Mouse (Mus musculus) midbrain, embryonic 16.5 days (tissue): ENCODE measurements around the gene Stk38l. TPM values are rescaled to one million over a fixed set of nuclear protein-coding genes. Genes with fewer than 3 reads are reported as not detected.

Source experiments
- ATAC-seq: fragments of 200-750 bp; cut with Nextera tagmentation; 2 replicates; pipeline ENCODE4 v1.8.0; 2017; ENCODE audit warnings: moderate TSS enrichment
- H3K27ac ChIP-seq: fragments of 300-500 bp; sonication (generic); 2 replicates; pipeline ENCODE4 v1.5.1; 2014; ENCODE audit warnings: mild to moderate bottlenecking, low read length, mixed read lengths
- H3K27me3 ChIP-seq: fragments of 300-500 bp; sonication (generic); 2 replicates; pipeline ENCODE4 v1.6.1; 2014; ENCODE audit warnings: low read depth, low read length, mixed read lengths; ENCODE audit not compliant: control insufficient read depth, insufficient read depth
- H3K36me3 ChIP-seq: fragments of 300-500 bp; sonication (generic); 2 replicates; pipeline ENCODE4 v1.6.1; 2014; ENCODE audit warnings: mild to moderate bottlenecking, low read length, moderate library complexity, mixed read lengths; ENCODE audit not compliant: control insufficient read depth, insufficient read depth
- H3K4me1 ChIP-seq: fragments of 300-500 bp; sonication (generic); 2 replicates; pipeline ENCODE4 v1.6.1; 2014; ENCODE audit warnings: mild to moderate bottlenecking, low read length, mixed read lengths; ENCODE audit not compliant: control insufficient read depth, insufficient read depth
- H3K4me2 ChIP-seq: fragments of 300-500 bp; sonication (generic); 2 replicates; pipeline ENCODE4 v1.6.1; 2014; ENCODE audit warnings: mild to moderate bottlenecking, low read length, mixed read lengths
- H3K4me3 ChIP-seq: fragments of 300-500 bp; sonication (generic); 2 replicates; pipeline ENCODE4 v1.5.1; 2014; ENCODE audit warnings: low read depth, mild to moderate bottlenecking, low read length, moderate library complexity, mixed read lengths
- H3K9ac ChIP-seq: fragments of 300-500 bp; sonication (generic); 2 replicates; pipeline ENCODE4 v1.6.1; 2014; ENCODE audit warnings: low read depth, low read length, mixed read lengths
- H3K9me3 ChIP-seq: fragments of 300-500 bp; sonication (generic); replicated peaks from 2 replicates; pipeline ENCODE4 v1.6.1; 2014; ENCODE audit warnings: mild to moderate bottlenecking, low read length, mixed read lengths; ENCODE audit not compliant: control insufficient read depth, poor library complexity, severe bottlenecking
- WGBS: fragments of 180-500 bp; shearing (Covaris S2); extraction: QIAGEN DNeasy Blood & Tissue Kit; methylation state at CpG from one replicate; pipeline ENCODE4 v1.1.7; 2014; 5-methylcytosine and 5-hydroxymethylcytosine counted together
- polyA plus RNA-seq: library from polyadenylated mRNA; unstranded; fragments of >200 nt; fragmentation: Nextera tagmentation; extraction: Ambion mirVana; gene quantifications from 2 replicates; pipeline ENCODE4 v1.2.1, GENCODE M21; 2015

Gene Stk38l
- polyA plus RNA-seq, 1 experiment from 2014 or later: 14.4 TPM

DNA sequence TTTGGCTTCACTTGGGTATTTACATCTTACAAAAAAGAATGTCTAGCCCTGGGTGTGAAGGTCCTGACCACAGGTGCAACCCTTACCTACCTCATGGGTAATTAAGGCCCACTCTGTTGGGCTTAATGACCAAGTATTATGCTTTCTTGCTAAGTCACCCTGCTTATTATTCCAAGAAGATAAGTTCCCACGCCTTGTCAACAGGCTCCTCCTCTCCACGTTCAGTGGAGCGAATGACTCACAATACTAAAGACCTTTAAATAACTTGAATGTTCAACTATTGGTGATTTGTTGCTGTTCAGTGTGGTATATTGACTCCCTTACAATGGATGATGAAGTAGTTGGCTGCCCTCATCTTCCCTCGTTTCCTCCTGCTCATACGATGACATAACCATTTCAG, 27.0 kb upstream of the Stk38l start:
- Histone ChIP-seq H3K4me1 (no peaks in the 10 kb centered on the region), H3K36me3 (no peaks in the 10 kb centered on the region)
- WGBS: 74% methylated on average over 5 of the region's 5 CpGs

DNA sequence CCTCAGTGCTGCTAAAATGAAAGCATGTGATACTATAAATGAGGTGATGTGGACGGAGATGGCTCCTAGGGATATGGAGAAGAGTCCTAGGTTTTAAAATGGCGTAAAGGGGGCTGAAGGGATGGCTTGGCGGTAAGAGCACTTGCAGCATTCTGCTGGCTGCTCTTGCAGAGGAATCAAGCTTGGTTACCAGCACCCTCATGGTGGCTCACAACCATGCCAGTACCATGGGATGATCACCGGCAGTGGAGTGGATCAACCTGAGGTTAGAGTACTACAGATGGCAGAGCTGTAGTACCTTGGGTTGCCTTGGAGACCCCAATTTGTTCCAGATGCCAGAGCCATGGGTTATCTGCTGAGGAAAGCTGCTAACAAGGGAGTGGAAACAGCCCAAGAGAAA, 26.4 kb upstream of the Stk38l start:
- no peak for ATAC-seq
- Histone ChIP-seq H3K9me3 (no peaks in the 10 kb centered on the region), H3K36me3 (no peaks in the 10 kb centered on the region), H3K9ac (no peak overlapping the region), H3K27me3 (no peaks in the 10 kb centered on the region), H3K4me3 (no peak overlapping the region), H3K4me2 (no peak overlapping the region), H3K27ac (no peak overlapping the region), H3K4me1 (no peaks in the 10 kb centered on the region)
- 91% methylated on average over 4 of the region's 4 CpGs for WGBS

More for the DNA sequence above, 27.0 kb upstream of the Stk38l start:
- no peaks in the 10 kb centered on the region for H3K27me3 ChIP-seq
- H3K9me3 ChIP-seq: no peaks in the 10 kb centered on the region
- H3K4me3 ChIP-seq: no peak overlapping the region
- ATAC-seq: no peak
- no peak overlapping the region for H3K9ac ChIP-seq
- no peak overlapping the region for H3K27ac ChIP-seq
- no peak overlapping the region for H3K4me2 ChIP-seq

DNA sequence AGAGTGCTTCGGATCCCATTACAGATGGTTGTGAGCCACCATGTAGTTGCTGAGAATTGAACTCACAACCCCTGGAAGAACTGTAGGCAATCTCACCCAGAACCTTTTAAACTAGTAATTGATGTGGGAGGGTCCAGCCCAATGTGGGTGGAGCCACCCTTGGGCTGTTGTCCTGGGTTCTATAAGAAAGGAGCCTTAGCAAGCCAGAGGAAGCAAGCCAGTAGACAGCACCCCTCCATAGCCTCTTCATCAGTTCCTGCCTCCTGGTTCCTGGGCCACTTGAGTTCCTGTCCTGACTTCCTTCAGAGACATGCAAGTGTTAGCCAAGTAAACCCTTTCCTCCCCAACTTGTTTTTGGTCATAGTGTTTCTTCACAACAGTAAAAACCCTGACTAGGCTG, 24.3 kb upstream of the Stk38l start:
- Histone ChIP-seq H3K27ac (no peak overlapping the region), H3K9me3 (no peaks in the 10 kb centered on the region), H3K4me3 (no peak overlapping the region), H3K9ac (no peak overlapping the region), H3K36me3 (no peaks in the 10 kb centered on the region), H3K27me3 (no peaks in the 10 kb centered on the region), H3K4me1 (no peaks in the 10 kb centered on the region), H3K4me2 (no peak overlapping the region)
- WGBS: 100% methylated on average over 1 of the region's 1 CpGs
- ATAC-seq: no peak

DNA sequence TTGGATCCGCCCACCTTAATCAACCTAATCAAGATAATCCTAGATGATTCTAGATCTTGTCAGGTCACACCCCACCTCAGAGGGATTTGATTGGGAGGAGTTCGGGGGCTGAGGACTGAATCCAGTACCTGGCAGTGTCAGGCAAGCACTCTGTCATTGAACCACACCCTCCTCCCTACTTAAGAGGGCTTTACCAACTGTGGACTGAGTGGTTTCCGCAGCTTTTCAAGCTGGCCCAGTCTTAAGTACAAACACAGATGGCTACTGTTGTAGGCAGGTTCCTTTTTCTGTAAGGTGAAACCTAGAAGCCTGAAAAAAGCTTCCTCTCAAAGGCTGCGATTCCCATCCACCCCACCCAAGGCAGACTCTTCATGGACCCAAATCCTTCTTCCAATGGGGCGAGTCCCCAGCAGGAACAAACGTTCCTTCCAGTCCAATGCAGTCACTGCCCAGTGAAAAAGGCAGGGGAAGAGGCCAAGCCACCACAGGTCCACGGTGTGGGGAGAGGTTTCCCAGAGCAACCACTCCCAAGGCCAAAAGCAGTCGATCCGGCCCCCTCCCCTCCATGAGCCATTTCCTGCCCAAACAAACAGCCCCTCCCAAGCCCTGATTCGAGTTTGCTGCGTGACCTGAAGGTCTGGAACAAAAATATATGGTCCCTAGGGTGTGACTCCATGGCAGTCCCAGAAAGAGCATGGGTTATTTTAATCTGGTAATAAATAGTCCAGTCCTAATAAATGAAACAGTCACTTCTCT, 22.5 kb upstream of the Stk38l start:
- Histone ChIP-seq H3K36me3 (no peaks in the 10 kb centered on the region), H3K9ac (no peak overlapping the region), H3K4me1 (no peaks in the 10 kb centered on the region), H3K27ac (no peak overlapping the region), H3K4me3 (no peak overlapping the region), H3K4me2 (no peak overlapping the region), H3K27me3 (no peaks in the 10 kb centered on the region), H3K9me3 (no peaks in the 10 kb centered on the region)
- WGBS: 78% methylated on average over 11 of the region's 11 CpGs
- ATAC-seq: no peak

DNA sequence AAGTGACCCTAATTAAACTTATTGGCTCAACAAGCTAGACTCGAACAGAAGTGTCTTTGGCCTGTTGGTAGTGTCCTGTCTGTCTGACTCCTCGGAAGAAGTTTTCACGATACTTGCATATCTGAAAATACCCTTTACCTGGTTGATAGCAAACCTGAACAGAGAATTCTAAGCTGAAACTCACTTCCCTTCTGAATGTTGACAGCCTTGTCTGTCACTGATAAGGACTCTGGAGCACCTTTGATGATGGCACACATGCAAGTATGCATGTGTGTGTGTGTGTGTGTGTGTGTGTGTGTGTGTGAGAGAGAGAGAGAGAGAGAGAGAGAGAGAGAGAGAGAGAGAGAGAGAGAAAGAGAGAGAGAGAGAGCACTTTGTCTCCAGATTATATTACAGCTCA, 21.4 kb upstream of the Stk38l start:
- WGBS: 90% methylated on average over 3 of the region's 3 CpGs
- H3K9me3 ChIP-seq: no peaks in the 10 kb centered on the region
- H3K9ac ChIP-seq: no peak overlapping the region
- H3K4me1 ChIP-seq: no peaks in the 10 kb centered on the region
- H3K27me3 ChIP-seq: no peaks in the 10 kb centered on the region
- H3K4me2 ChIP-seq: no peak overlapping the region
- no peak overlapping the region for H3K27ac ChIP-seq
- H3K36me3 ChIP-seq: no peaks in the 10 kb centered on the region
- no peak overlapping the region for H3K4me3 ChIP-seq
- ATAC-seq: no peak

DNA sequence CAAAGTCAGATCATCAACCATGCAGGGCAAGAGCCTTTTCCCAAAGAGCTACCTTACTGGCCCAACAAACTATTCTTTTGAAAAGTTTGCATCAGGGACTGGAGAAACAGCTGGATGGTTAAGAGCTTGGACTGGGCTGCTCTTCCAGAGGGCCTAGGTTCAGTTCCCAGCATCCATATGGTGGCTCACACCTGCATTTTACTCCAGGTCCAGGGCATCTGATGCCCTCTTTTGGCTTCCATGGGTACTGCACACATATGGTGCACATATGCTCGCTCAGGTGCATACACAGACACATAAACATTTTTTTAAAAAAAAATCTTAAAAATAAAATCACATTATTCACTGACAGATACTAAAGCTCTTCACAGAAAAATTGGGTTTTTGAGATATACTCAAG, 19.2 kb upstream of the Stk38l start:
- Histone ChIP-seq H3K27me3 (no peaks in the 10 kb centered on the region), H3K4me3 (no peak overlapping the region), H3K36me3 (no peaks in the 10 kb centered on the region), H3K4me1 (no peaks in the 10 kb centered on the region), H3K9ac (no peak overlapping the region), H3K9me3 (no peaks in the 10 kb centered on the region), H3K4me2 (no peak overlapping the region), H3K27ac (no peak overlapping the region)
- WGBS: 94% methylated on average over 1 of the region's 1 CpGs
- ATAC-seq: no peak

DNA sequence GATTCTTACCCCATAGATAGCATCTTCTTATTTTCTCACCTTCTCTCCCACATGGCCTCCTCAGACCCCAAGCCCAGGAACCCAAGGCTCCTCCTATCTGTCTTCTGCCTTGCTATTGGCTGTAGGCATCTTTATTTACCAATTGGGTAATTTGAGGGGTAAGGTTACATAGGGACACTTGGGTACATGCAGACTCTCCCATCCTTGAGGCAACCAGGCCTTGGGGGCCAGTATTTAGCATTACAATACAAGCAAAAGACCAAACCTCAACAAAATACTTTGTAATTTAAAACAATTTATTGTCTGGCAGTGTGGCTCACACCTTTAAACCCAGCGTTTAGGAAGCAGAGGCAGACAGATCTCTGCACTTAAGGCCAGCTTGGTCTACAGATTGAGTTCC, 5.2 kb upstream of the Stk38l start:
- Histone ChIP-seq H3K4me3 (no peak overlapping the region), H3K9me3 (no peaks in the 10 kb centered on the region), H3K9ac (no peak overlapping the region), H3K4me1 (no peaks in the 10 kb centered on the region), H3K27ac (no peak overlapping the region), H3K4me2 (no peak overlapping the region), H3K36me3 (no peaks in the 10 kb centered on the region), H3K27me3 (no peaks in the 10 kb centered on the region)
- 79% methylated on average over 1 of the region's 1 CpGs for WGBS
- no peak for ATAC-seq

DNA sequence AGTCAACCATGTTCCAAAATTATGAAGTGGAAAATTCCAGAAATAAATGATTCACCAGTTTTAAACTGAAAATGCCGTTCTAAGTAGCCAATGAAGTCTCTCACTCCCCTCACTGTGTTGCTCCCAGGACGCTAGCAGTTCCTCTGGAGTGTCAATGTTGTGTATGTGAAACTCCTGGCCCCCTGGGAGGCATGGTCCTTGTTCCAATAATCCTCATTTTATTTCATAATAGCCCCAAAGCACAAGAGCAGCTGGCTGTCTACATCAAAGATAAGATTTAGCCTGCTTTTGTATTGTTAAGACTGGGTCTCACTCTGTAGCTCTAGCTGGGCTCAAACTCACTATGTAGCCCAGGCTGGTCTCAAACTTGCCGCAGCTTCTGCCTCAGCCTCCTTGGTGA, 990 bp upstream of the Stk38l start:
- 76% methylated on average over 3 of the region's 3 CpGs for WGBS
- no peak overlapping the region for H3K9ac ChIP-seq
- H3K36me3 ChIP-seq: no peaks in the 10 kb centered on the region
- H3K4me3 ChIP-seq: no peak overlapping the region
- ATAC-seq: no peak
- H3K4me1 ChIP-seq: peaks cover 7% of the 10 kb centered on the region
- H3K27me3 ChIP-seq: no peaks in the 10 kb centered on the region
- no peak overlapping the region for H3K4me2 ChIP-seq
- no peaks in the 10 kb centered on the region for H3K9me3 ChIP-seq
- no peak overlapping the region for H3K27ac ChIP-seq

DNA sequence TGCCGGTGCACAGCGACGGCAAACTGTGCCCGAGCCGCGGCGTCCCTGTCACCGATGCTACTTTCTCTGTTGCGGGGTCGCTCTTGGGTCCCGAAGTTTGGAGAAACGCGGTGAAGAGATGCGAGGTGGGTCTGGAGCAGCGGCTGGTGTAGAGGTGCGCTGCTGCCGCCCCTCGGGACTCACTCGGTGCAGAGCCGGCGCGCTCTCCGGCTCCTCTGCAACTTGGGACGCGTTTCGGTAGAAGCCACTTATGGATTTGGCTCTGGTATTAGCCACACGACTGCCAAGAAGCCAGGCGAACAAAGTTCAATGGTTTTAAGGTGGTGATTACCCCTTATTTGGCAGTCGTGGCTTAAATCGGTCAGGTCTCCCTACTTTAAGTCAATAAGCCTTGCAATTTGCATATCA, 593 bp downstream of the Stk38l start:
- Histone ChIP-seq H3K9ac (peak overlapping the region; percentile 81), H3K27me3 (no peaks in the 10 kb centered on the region), H3K4me3 (peak overlapping the region; percentile 86), H3K4me1 (peaks cover 7% of the 10 kb centered on the region), H3K4me2 (peak overlapping the region; percentile 88), H3K27ac (peak overlapping the region; percentile 89), H3K36me3 (no peaks in the 10 kb centered on the region), H3K9me3 (no peaks in the 10 kb centered on the region)
- WGBS: under 1% methylated on average over 30 of the region's 30 CpGs
- ATAC-seq: peak; percentile 65
